Mouse (Mus musculus) ES-Bruce4 (cell line): ENCODE data around the gene Plxnd1.

Source experiments
- CTCF ChIP-seq: IDR thresholded peaks from one replicate; pipeline ENCODE4 v1.8.1; 2011; ENCODE audit warnings: low read depth, low read length
- POLR2A ChIP-seq: IDR thresholded peaks from one replicate; pipeline ENCODE4 v1.8.1; 2011; ENCODE audit warnings: low read length; ENCODE audit not compliant: insufficient read depth

DNA sequence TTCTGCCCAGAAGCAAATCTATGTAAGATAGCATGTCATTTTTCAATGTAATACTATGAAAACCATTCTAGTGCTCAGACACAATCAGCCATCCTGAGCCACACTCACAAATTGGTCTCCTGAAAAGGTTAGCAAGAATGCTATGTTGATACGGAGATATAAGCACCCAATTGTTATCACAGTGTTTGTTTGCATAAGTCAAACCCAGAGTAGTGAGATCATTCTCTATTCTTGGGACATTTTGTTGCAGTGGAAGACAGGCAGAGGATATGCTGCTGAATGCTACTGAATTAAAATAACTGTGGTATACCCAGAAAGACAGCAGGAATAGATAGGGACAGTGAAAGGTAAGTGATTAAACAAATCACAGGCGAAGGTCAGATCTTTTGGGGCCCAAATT lies 49.2 kb upstream of the Plxnd1 start:
- TF ChIP-seq CTCF (no peak), POLR2A (no peak)
